30 mouse cellular contexts compared by ENCODE assay signal in the genomic region with DNA sequence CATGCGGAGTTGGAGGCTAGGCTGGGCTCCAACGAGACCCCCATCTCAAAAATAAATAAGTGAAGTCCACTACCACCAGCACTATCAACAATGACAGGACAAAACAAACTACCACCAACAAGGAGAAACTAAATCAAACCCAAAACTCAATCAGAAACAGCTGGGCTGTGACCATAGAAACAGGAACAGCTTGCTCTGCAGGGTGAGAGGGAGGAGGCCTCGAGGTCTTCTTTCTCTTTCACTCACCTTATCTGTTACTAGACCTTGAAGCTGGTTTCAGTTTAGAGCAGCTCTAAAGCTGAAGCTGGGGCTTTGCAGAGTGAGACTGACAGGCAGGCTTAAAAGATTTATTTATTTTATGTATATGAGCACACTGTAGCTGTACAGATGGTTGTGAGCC. TPM values are rescaled to one million over a fixed set of nuclear protein-coding genes. Genes with fewer than 3 reads are reported as not detected.
DNase-seq lines count a peak whose midpoint lies in the region; ATAC-seq and TF ChIP-seq lines count a peak whose summit lies in the region.
"Had no signal": no experiment of that assay in that cellular context is flagged by ENCODE, and none has a peak within 500 bp of the region (broad histone marks: within the 10 kb centered on the region; RNA-seq: fewer than 3 reads in every experiment).

No protein-coding gene starts in this region.

- H3K4me3 ChIP-seq in forebrain, embryonic 14.5 days (ENCODE audit: low read depth, low read length) = no peak overlapping the region
- H3K4me3 ChIP-seq in left cerebral cortex, adult 2 months = no peak overlapping the region
- H3K4me3 ChIP-seq: embryonic facial prominence, embryonic 15.5 days; heart, embryonic 15.5 days; hindbrain, embryonic 15.5 days; limb, embryonic 10.5 days; neural tube, embryonic 12.5 days had no signal

- ATAC-seq in forebrain, embryonic 14.5 days = no peak
- ATAC-seq: forebrain, embryonic 16.5 days had no signal

- peaks cover 10% of the 10 kb centered on the region for H3K4me1 ChIP-seq in forebrain, embryonic 14.5 days (ENCODE audit: control insufficient read depth, insufficient read depth, low read length)

- WGBS in forebrain, embryonic 14.5 days = 86% methylated on average over 3 of the region's 3 CpGs

- no peaks in the 10 kb centered on the region for H3K9me3 ChIP-seq in forebrain, embryonic 14.5 days (replicated peaks; ENCODE audit: control insufficient read depth, low read length)
- H3K9me3 ChIP-seq: embryonic facial prominence, embryonic 15.5 days; heart, embryonic 15.5 days; hindbrain, embryonic 15.5 days; limb, embryonic 10.5 days; neural tube, embryonic 12.5 days had no signal

- intact Hi-C loops in left cerebral cortex, adult 2 months (cut with DNase I) = no loop called here

- peak; percentile 63 for DNase-seq in heart, adult 11 months
- DNase-seq in heart, postnatal 4 days = no peak
- DNase-seq in B cell, adult 2 months = peak; percentile 6 to 11
- peak; percentile 14 for DNase-seq in NIH3T3 (ENCODE audit: low read depth)
- peak; percentile 13 for DNase-seq in naive thymus-derived CD4-positive, alpha-beta T cell, adult 2 months (ENCODE audit: low read depth)
- DNase-seq in forebrain, embryonic 14.5 days (ENCODE audit: low spot score) = no peak
- no peak for DNase-seq in ovary, postnatal 14 days (ENCODE audit: low spot score)
- DNase-seq in left cerebral cortex, adult 2 months (ENCODE audit: extremely low spot score in 1 of 2, low spot score in 2 of 2) = no peak
- DNase-seq: adrenal gland, adult 2 months; cerebellum, adult 11-12 months; cerebellum, postnatal 14 days; gastrocnemius, postnatal 14 days; kidney, adult 11 months; liver; lung, postnatal 4 days; midbrain, embryonic 14.5 days had no signal

- TF ChIP-seq CTCF in left cerebral cortex, adult 2 months (IDR thresholded peaks at IDR 0.05) = no peak

- no peaks in the 10 kb centered on the region for H3K36me3 ChIP-seq in forebrain, embryonic 14.5 days (ENCODE audit: control insufficient read depth, insufficient read depth, low read length)
- H3K36me3 ChIP-seq: embryonic facial prominence, embryonic 15.5 days; heart, embryonic 15.5 days; hindbrain, embryonic 15.5 days; limb, embryonic 10.5 days; neural tube, embryonic 12.5 days had no signal

- no peak overlapping the region for H3K9ac ChIP-seq in forebrain, embryonic 14.5 days (ENCODE audit: low read length)
- H3K9ac ChIP-seq: embryonic facial prominence, embryonic 15.5 days; heart, embryonic 15.5 days; hindbrain, embryonic 15.5 days; neural tube, embryonic 12.5 days had no signal

- H3K4me2 ChIP-seq in forebrain, embryonic 14.5 days (ENCODE audit: low read length) = no peak overlapping the region
- H3K4me2 ChIP-seq: embryonic facial prominence, embryonic 15.5 days; heart, embryonic 15.5 days; hindbrain, embryonic 15.5 days; neural tube, embryonic 12.5 days had no signal

- H3K27ac ChIP-seq in forebrain, embryonic 14.5 days (ENCODE audit: low read depth, low read length) = no peak overlapping the region
- no peak overlapping the region for H3K27ac ChIP-seq in left cerebral cortex, adult 2 months
- H3K27ac ChIP-seq: embryonic facial prominence, embryonic 15.5 days; heart, embryonic 15.5 days; hindbrain, embryonic 15.5 days; limb, embryonic 10.5 days; neural tube, embryonic 12.5 days had no signal

- no peaks in the 10 kb centered on the region for H3K27me3 ChIP-seq in forebrain, embryonic 14.5 days (replicated peaks; ENCODE audit: control insufficient read depth, insufficient read depth, low read length)
- H3K27me3 ChIP-seq: embryonic facial prominence, embryonic 15.5 days; heart, embryonic 15.5 days had no signal

RNA-seq across cellular contexts. Expression of a gene that starts 4.2 kb away (rescaled TPM):
- total RNA-seq in heart, postnatal 4 days (2021) = 10 to 100 TPM; 81.0 to 81.1 TPM
- polyA plus RNA-seq in forebrain, embryonic 14.5 days (2014; fragmentation: Nextera tagmentation; extraction: Ambion mirVana) = 4.6 and 5.5 TPM in 2 replicates
- total RNA-seq in left cerebral cortex, adult 2 months (2021) = 10 to 100 TPM; 26.8 to 30.8 TPM

RNA-seq across cellular contexts. Expression of a gene that starts 45.5 kb away (rescaled TPM):
- total RNA-seq in heart, postnatal 4 days (2021) = under 1 TPM; 0.36 to 0.41 TPM
- 0.14 and 0.20 TPM in 2 replicates for polyA plus RNA-seq in forebrain, embryonic 14.5 days (2014; fragmentation: Nextera tagmentation; extraction: Ambion mirVana)
- under 1 TPM; 0.48 to 0.49 TPM for total RNA-seq in left cerebral cortex, adult 2 months (2021)
- total RNA-seq: hematopoietic stem cell, adult 5-6 weeks; megakaryocyte-erythroid progenitor cell, adult 5-6 weeks had no signal
- polyA plus RNA-seq: neural tube, embryonic 12.5 days had no signal

RNA-seq across cellular contexts. Expression of a gene that starts 50.9 kb away (rescaled TPM):
- total RNA-seq in heart, postnatal 4 days (2021) = not detected
- not detected in 2 replicates for polyA plus RNA-seq in forebrain, embryonic 14.5 days (2014; fragmentation: Nextera tagmentation; extraction: Ambion mirVana)
- not detected for total RNA-seq in left cerebral cortex, adult 2 months (2021)
- total RNA-seq: gastrocnemius, postnatal 14 days; heart, adult 8-10 months; hematopoietic stem cell, adult 5-6 weeks; layer of hippocampus, postnatal 14 days; megakaryocyte-erythroid progenitor cell, adult 5-6 weeks had no signal
- polyA plus RNA-seq: adrenal gland, adult 2 months; forebrain, embryonic 16.5 days; heart, embryonic 15.5 days; hindbrain, embryonic 15.5 days; kidney, embryonic 16.5 days; limb, embryonic 10.5 days; liver, embryonic 16.5 days; midbrain, embryonic 14.5 days; neural tube, embryonic 12.5 days; stomach, embryonic 16.5 days; urinary bladder, adult 2 months had no signal

Comparison
In these comparisons a context has a peak if more than half of its experiments do, and no peak if none do; other contexts are left out.
1. DNase-seq: peak in heart, adult 11 months (single experiment), B cell, adult 2 months (2 of 2), NIH3T3 (single experiment) and naive thymus-derived CD4-positive, alpha-beta T cell, adult 2 months (single experiment); none in heart, postnatal 4 days (single experiment), forebrain, embryonic 14.5 days (single experiment), ovary, postnatal 14 days (single experiment) and left cerebral cortex, adult 2 months (0 of 2).